Mouse (Mus musculus) MEL (cell line): Measurements from ENCODE around the gene Xpo6.

Experiments
- CHD2 ChIP-seq: IDR thresholded peaks from 2 replicates; pipeline ENCODE4 v1.6.1; 2011; ENCODE audit warnings: low read length, improper control_type of control experiment
- CTCF ChIP-seq, 3 experiments: IDR thresholded peaks in 2 of 3; conservative IDR thresholded peaks in 1 of 3; 2 replicates each; pipeline ENCODE4 v1.5.1; 2011 to 2012; ENCODE audit warnings: low read length in 3 of 3, low read depth in 2 of 3, mild to moderate bottlenecking in 2 of 3, improper control_type of control experiment in 1 of 3, inconsistent platforms in 1 of 3, mixed read lengths in 1 of 3, moderate library complexity in 1 of 3; ENCODE audit not compliant: control insufficient read depth in 1 of 3, insufficient read depth in 1 of 3, poor library complexity in 1 of 3, severe bottlenecking in 1 of 3
- E2F4 ChIP-seq: IDR thresholded peaks from 2 replicates; pipeline ENCODE4 v1.6.1; 2011; ENCODE audit warnings: low read depth, low read length, improper control_type of control experiment, borderline replicate concordance
- ELF1 ChIP-seq: IDR thresholded peaks from 2 replicates; pipeline ENCODE4 v1.6.1; 2014; ENCODE audit warnings: low read depth, mild to moderate bottlenecking, inconsistent platforms, low read length, improper control_type of control experiment, moderate library complexity
- EP300 ChIP-seq, 2 experiments: IDR thresholded peaks; 2 replicates each; pipeline ENCODE4 v1.6.1; 2011; ENCODE audit warnings: improper control_type of control experiment in 2 of 2, low read length in 2 of 2, low read depth in 1 of 2, mild to moderate bottlenecking in 1 of 2
- GABPA ChIP-seq: IDR thresholded peaks from 2 replicates; pipeline ENCODE4 v1.6.1; 2012; ENCODE audit warnings: low read depth, mild to moderate bottlenecking, inconsistent platforms, low read length, improper control_type of control experiment, moderate library complexity
- MAZ ChIP-seq: IDR thresholded peaks from 2 replicates; pipeline ENCODE4 v1.6.1; 2012; ENCODE audit warnings: low read depth, mild to moderate bottlenecking, inconsistent platforms, low read length, improper control_type of control experiment
- POLR2A ChIP-seq, 2 experiments: IDR thresholded peaks; 2 replicates each; pipeline ENCODE4 v1.6.1; 2011 to 2012; ENCODE audit warnings: low read length in 2 of 2, mild to moderate bottlenecking in 2 of 2, control low read depth in 1 of 2, improper control_type of control experiment in 1 of 2, low read depth in 1 of 2, moderate library complexity in 1 of 2; ENCODE audit not compliant: control insufficient read depth in 1 of 2, insufficient read depth in 1 of 2, poor library complexity in 1 of 2
- TCF12 ChIP-seq: IDR thresholded peaks from 2 replicates; pipeline ENCODE4 v1.6.1; 2014; ENCODE audit warnings: low read depth, mild to moderate bottlenecking, inconsistent platforms, low read length, improper control_type of control experiment, moderate library complexity
- USF1 ChIP-seq: IDR thresholded peaks from 2 replicates; pipeline ENCODE4 v1.6.1; 2014; ENCODE audit warnings: low read depth, mild to moderate bottlenecking, inconsistent platforms, low read length, improper control_type of control experiment, moderate library complexity
- ZKSCAN1 ChIP-seq: IDR thresholded peaks from 2 replicates; pipeline ENCODE4 v1.6.1; 2012; ENCODE audit warnings: low read depth, mild to moderate bottlenecking, inconsistent platforms, low read length, improper control_type of control experiment, moderate library complexity

GRCm38 (mm10) chr7:126218311-126218710 lies 18.0 kb upstream of the Xpo6 start:
- no peak for TF ChIP-seq CTCF (IDR thresholded peaks at IDR 0.05 in 2 of 3, conservative IDR thresholded peaks at IDR 0.05 in 1 of 3; ENCODE audit: control insufficient read depth in 1 of 3, insufficient read depth in 1 of 3, low read depth in 2 of 3, low read length in 3 of 3, poor library complexity in 1 of 3, severe bottlenecking in 1 of 3)
- no peak for TF ChIP-seq TCF12
- no peak for TF ChIP-seq POLR2A (IDR thresholded peaks at IDR 0.05; ENCODE audit: control insufficient read depth in 1 of 2, insufficient read depth in 1 of 2, low read depth in 1 of 2, low read length in 2 of 2, poor library complexity in 1 of 2)
- TF ChIP-seq EP300 (IDR thresholded peaks at IDR 0.05; ENCODE audit: low read depth in 1 of 2, low read length in 2 of 2) = no peak
- no peak for TF ChIP-seq E2F4
- TF ChIP-seq MAZ = no peak
- TF ChIP-seq ZKSCAN1 = no peak
- no peak for TF ChIP-seq CHD2
- TF ChIP-seq ELF1 = no peak
- TF ChIP-seq GABPA = no peak
- no peak for TF ChIP-seq USF1
